Mouse (Mus musculus) hindbrain, postnatal 0 days (tissue): ENCODE results near the gene Prss34. TPM values are rescaled to one million over a fixed set of nuclear protein-coding genes. Genes with fewer than 3 reads are reported as not detected.

ENCODE experiments used
- ATAC-seq: fragments of 200-750 bp; cut with Nextera tagmentation; 2 replicates; pipeline ENCODE4 v1.8.0; 2017; ENCODE audit warnings: mild to moderate bottlenecking, moderate TSS enrichment, moderate library complexity
- DNase-seq: peaks from one replicate; pipeline ENCODE4 v3.0.0-alpha.2; 2015; ENCODE audit warnings: low spot score
- H3K27ac ChIP-seq: fragments of 300-500 bp; sonication (generic); 2 replicates; pipeline ENCODE4 v1.5.1; 2014; ENCODE audit warnings: mild to moderate bottlenecking
- H3K27me3 ChIP-seq: fragments of 300-500 bp; sonication (generic); 2 replicates; pipeline ENCODE4 v1.6.1; 2014; ENCODE audit warnings: low read length, mixed read lengths; ENCODE audit not compliant: insufficient read depth
- H3K36me3 ChIP-seq: fragments of 300-500 bp; sonication (generic); 2 replicates; pipeline ENCODE4 v1.6.1; 2014; ENCODE audit warnings: low read length, mixed read lengths; ENCODE audit not compliant: insufficient read depth
- H3K4me1 ChIP-seq: fragments of 300-500 bp; sonication (generic); 2 replicates; pipeline ENCODE4 v1.6.1; 2014; ENCODE audit warnings: antibody characterized with exemption, low read length, mixed read lengths; ENCODE audit not compliant: insufficient read depth
- H3K4me2 ChIP-seq: fragments of 300-500 bp; sonication (generic); 2 replicates; pipeline ENCODE4 v1.6.1; 2014; ENCODE audit warnings: low read depth, mild to moderate bottlenecking, low read length, moderate library complexity, mixed read lengths
- H3K4me3 ChIP-seq: fragments of 300-500 bp; sonication (generic); 2 replicates; pipeline ENCODE4 v1.5.1; 2014; ENCODE audit warnings: low read length
- H3K9ac ChIP-seq: fragments of 300-500 bp; sonication (generic); replicated peaks from 2 replicates; pipeline ENCODE4 v1.6.1; 2014; ENCODE audit warnings: mild to moderate bottlenecking, low read length, moderate library complexity, mixed read lengths
- H3K9me3 ChIP-seq: fragments of 300-500 bp; sonication (generic); 2 replicates; pipeline ENCODE4 v1.6.1; 2016; ENCODE audit warnings: low read length, mixed read lengths
- CTCF ChIP-seq: IDR thresholded peaks from 2 replicates; pipeline ENCODE4 v1.5.1; 2016; ENCODE audit warnings: antibody characterized with exemption, control low read depth, low read depth
- WGBS: fragments of 180-500 bp; shearing (Covaris S2); extraction: QIAGEN DNeasy Blood & Tissue Kit; methylation state at CpG from one replicate; pipeline ENCODE4 v1.1.7; 2014; 5-methylcytosine and 5-hydroxymethylcytosine counted together
- polyA plus RNA-seq: library from polyadenylated mRNA; unstranded; fragments of >200 nt; fragmentation: Nextera tagmentation; extraction: Ambion mirVana; gene quantifications from 2 replicates; pipeline ENCODE4 v1.2.1, GENCODE M21; 2015
- total RNA-seq: library from RNA; depleted of rRNA; stranded (reverse); fragments of >200 nt; gene quantifications from 2 replicates; pipeline ENCODE4 v1.2.3, GENCODE M21; 2014

Prss34 gene
- total and polyA plus RNA-seq, 2 experiments from 2014 or later = not detected

DNA sequence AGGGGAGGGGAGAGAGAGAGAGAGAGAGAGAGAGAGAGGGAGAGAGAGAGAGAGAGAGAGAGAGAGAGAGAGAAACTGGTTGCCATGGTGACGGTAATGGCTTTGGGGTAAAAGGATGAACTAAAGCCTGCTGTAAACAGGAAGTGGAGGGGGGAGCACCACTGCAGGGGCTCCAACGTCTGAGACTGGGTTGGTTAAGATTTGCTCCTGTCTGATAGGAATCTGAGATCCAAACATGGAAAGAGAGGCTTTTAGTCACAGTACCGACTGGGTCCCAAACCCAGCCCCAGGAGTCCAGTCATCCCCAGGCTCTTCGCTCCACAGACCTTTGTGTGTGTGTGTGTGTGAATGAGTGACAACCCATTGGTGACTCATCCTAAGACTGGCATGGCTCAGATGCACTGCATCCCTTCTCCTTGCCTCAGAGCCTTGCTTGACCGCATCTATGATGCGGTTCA is 40.4 kb upstream of the Prss34 start:
- no peak for ATAC-seq
- DNase-seq = peak; percentile 39
- Histone ChIP-seq H3K9me3 (no peaks in the 10 kb centered on the region), H3K36me3 (peaks cover 6% of the 10 kb centered on the region), H3K4me3 (no peak overlapping the region), H3K4me2 (no peak overlapping the region), H3K27ac (no peak overlapping the region), H3K4me1 (peaks cover 15% of the 10 kb centered on the region), H3K27me3 (no peaks in the 10 kb centered on the region), H3K9ac (no peak overlapping the region)
- no peak for TF ChIP-seq CTCF
- WGBS = 51% methylated on average over 6 of the region's 6 CpGs

DNA sequence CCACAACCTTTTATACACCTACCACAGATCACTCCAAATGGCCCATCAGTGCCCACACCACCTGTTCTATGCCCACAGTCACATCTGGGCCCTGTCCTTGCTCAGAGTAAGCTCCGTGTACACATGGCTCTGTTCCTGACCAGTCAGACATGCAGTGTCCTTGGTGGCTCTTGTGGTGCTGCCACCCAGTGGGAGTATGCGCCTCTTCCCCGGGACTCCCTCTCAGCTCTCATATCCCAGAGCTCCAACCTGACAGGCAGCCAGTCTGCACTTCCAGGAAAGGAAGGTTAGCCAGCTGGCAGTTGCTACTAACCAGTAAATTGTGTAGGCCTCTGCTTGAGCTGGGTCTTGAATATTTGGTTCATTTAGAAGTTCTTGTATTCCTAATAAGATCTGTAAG is 33.7 kb upstream of the Prss34 start:
- Histone ChIP-seq H3K4me1 (no peaks in the 10 kb centered on the region), H3K4me2 (no peak overlapping the region), H3K27ac (no peak overlapping the region), H3K9me3 (no peaks in the 10 kb centered on the region), H3K4me3 (no peak overlapping the region), H3K36me3 (peaks cover 69% of the 10 kb centered on the region), H3K27me3 (no peaks in the 10 kb centered on the region), H3K9ac (no peak overlapping the region)
- ATAC-seq (no peak), DNase-seq (peak; percentile 20)
- 64% methylated on average over 3 of the region's 3 CpGs for WGBS
- peak; percentile 55 for TF ChIP-seq CTCF

DNA sequence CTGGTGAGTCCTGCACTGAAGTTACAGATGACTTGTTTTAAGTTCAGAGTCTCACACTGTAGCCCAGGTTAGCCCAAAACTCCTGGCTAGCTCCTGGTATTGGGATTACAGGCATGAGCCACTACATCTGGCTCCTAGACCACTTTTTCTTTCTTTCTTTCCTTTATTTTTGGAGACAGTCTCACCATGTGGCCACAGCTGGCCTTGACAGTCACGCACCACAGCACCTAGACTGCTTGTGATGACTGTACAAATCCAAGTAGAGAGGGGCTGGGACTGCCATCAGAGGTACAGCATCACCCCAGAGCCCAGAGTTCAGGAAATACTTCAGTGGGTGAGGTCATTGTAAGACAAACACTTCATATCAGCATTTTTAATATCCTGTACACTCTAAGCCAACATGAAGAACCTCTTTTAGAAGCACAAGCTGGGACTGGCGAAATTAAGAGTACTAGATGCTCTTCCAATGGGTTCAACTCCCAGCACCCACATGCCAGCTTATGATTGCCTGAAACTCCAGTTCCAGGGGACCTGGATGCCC is 27.3 kb upstream of the Prss34 start:
- peak overlapping the region; percentile 96; the same call in 1 of the 2 replicates for H3K9ac ChIP-seq
- no peaks in the 10 kb centered on the region for H3K9me3 ChIP-seq
- DNase-seq (no peak), ATAC-seq (no peak)
- WGBS = 74% methylated on average over 2 of the region's 2 CpGs
- H3K36me3 ChIP-seq = peaks cover 33% of the 10 kb centered on the region
- peaks cover 23% of the 10 kb centered on the region for H3K4me1 ChIP-seq
- H3K27me3 ChIP-seq = no peaks in the 10 kb centered on the region
- no peak overlapping the region for H3K27ac ChIP-seq
- H3K4me3 ChIP-seq = no peak overlapping the region
- H3K4me2 ChIP-seq = peak overlapping the region; percentile 99
- no peak for TF ChIP-seq CTCF

DNA sequence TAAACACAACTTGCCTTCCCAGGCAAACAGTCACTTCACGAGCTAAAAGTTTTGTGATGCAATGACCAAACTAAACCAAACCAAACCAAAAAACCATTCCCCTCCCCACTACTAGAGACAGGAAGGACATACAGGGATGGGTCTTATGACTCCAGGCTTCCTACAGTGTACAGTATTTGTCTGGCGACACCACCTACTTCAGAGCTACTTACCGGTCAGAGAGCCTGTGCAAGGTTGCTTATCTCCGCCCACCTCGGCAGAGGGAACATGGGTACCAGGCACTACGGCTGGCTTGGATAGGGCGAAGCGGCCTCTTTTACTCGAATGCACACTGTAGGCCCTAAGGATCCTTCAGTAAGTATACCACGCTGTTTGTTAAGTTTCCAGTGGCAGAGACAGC is 25.9 kb upstream of the Prss34 start:
- no peaks in the 10 kb centered on the region for H3K9me3 ChIP-seq
- WGBS = under 1% methylated on average over 10 of the region's 10 CpGs
- H3K27me3 ChIP-seq = no peaks in the 10 kb centered on the region
- DNase-seq (no peak), ATAC-seq (no peak)
- peak overlapping the region; percentile 82 for H3K4me3 ChIP-seq
- TF ChIP-seq CTCF = 0 out of 2 replicates have a peak, but pooled peaks have one; percentile 13
- peak overlapping the region; percentile 96 for H3K9ac ChIP-seq
- peak overlapping the region; percentile 98 for H3K27ac ChIP-seq
- H3K4me2 ChIP-seq = peak overlapping the region; percentile 99
- H3K4me1 ChIP-seq = peaks cover 23% of the 10 kb centered on the region
- H3K36me3 ChIP-seq = peaks cover 18% of the 10 kb centered on the region

DNA sequence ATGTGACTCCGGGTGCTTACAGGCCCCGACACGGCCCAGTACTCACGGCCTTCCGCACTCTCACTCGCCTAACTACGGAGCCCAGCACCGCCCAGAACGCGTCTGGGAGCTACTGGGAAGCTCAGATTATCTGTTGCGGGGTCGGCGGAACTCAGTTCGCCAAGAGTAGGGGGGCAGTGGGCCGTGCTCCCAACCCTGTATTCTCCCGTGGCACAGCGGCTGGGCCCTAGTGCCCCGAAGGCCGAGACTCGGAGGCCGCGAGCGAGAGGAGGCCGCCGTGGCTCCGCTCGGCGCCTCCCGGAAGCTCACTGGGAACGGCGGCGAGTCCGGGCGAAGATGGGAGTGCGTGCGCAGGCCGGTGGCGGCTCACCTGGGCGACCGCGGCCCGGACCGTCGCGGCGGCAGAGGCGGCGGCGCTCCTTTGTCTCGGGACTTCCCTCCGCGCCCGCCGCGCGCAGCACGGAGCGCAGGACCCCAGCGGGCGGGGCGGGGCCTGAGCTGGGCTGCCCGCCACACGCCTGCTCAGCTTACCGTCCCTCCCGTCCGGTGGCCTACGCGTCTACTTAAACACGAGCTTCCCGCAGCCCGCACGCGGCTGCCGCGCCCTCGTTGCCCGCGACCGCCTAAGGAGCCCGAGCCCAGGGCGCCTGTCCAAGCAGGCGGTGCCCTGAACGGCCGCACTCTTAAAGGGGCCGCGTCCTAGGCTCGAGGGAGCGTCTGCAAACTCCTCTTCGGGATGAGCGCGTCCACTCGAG is 25.1 kb upstream of the Prss34 start:
- Histone ChIP-seq H3K9me3 (no peaks in the 10 kb centered on the region), H3K9ac (peak overlapping the region; percentile 96), H3K4me1 (peaks cover 23% of the 10 kb centered on the region), H3K27me3 (no peaks in the 10 kb centered on the region), H3K4me3 (peak overlapping the region; percentile 82), H3K27ac (peak overlapping the region; percentile 98), H3K36me3 (peaks cover 10% of the 10 kb centered on the region; the same call in 1 of the 2 replicates), H3K4me2 (peak overlapping the region; percentile 99)
- ATAC-seq = peak; percentile 92
- WGBS = under 1% methylated on average over 77 of the region's 92 CpGs
- DNase-seq = peak; percentile 93
- TF ChIP-seq CTCF = no peak

DNA sequence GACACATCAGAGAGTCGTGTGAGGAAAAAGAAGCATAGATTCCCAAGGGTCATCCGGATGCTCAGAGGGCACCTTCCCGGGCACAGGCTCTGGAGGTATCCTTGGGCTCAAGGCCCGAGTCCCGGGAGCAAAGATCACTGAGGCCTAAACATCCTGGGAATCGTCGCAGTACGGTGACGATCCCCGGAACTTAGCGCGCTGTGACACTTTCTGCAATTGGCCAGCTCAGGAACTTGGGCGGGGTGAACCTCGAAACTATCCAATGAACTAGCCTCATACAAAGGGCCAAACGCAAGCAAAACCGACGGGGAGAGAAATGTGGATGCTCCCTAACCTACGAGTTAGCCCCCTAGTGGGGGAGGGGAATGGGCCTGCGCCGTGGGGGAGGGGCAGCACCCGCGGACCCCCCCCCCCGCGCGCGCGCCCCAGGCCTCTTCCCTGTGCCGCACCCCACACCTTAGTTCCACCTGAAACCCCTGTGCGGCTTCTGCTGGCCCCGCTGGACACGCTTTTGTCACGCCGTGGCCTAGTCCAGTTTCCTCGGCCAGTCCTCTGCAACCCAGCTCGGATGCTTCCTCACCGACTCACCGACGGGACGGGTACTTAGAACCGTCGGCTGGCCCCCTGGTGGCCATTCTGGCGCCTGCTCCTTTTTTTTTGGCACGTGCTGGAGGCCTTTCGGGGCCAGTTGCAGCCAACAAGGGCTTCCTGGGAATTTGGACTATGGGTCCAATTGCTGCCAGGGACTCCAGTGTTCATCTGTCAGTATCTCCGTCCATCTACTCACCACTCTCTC is 24.3 kb upstream of the Prss34 start:
- H3K36me3 ChIP-seq = peaks cover 3% of the 10 kb centered on the region; the same call in 1 of the 2 replicates
- peak overlapping the region; percentile 96 for H3K9ac ChIP-seq
- no peaks in the 10 kb centered on the region for H3K27me3 ChIP-seq
- peak overlapping the region; percentile 82 for H3K4me3 ChIP-seq
- TF ChIP-seq CTCF = peak; percentile 82
- peaks cover 23% of the 10 kb centered on the region for H3K4me1 ChIP-seq
- WGBS = under 1% methylated on average over 42 of the region's 45 CpGs
- peak overlapping the region; percentile 99 for H3K4me2 ChIP-seq
- H3K27ac ChIP-seq = peak overlapping the region; percentile 98
- ATAC-seq (peak; percentile 93), DNase-seq (peak; percentile 97)
- H3K9me3 ChIP-seq = no peaks in the 10 kb centered on the region
